Mouse (Mus musculus): ENCODE measurements around the gene Foxk1. TPM values are rescaled to one million over a fixed set of nuclear protein-coding genes. Genes with fewer than 3 reads are reported as not detected.

Foxk1 gene
- total RNA-seq, 1 experiment from 2014 or later: 11.7 TPM

GRCm38 (mm10) chr5:142416070-142416775 lies 14.9 kb downstream of the Foxk1 start:
- ATAC-seq (replicated peaks; ENCODE audit: low read depth, poor library complexity, severe bottlenecking): peak; percentile 53

GRCm38 (mm10) chr5:142417104-142417503 lies 15.8 kb downstream of the Foxk1 start:
- no peak for ATAC-seq (replicated peaks; ENCODE audit: low read depth, poor library complexity, severe bottlenecking)

- ATAC-seq (replicated peaks; ENCODE audit: low read depth, poor library complexity, severe bottlenecking): no peak
Observed at GRCm38 (mm10) chr5:142417876-142418275, 16.6 kb downstream of the Foxk1 start.

GRCm38 (mm10) chr5:142418419-142418818 lies 17.1 kb downstream of the Foxk1 start:
- ATAC-seq (replicated peaks; ENCODE audit: low read depth, poor library complexity, severe bottlenecking): 0 out of 2 replicates have a peak, but pooled peaks have one; percentile 27

GRCm38 (mm10) chr5:142420317-142420716 lies 19.0 kb downstream of the Foxk1 start:
- ATAC-seq (replicated peaks; ENCODE audit: low read depth, poor library complexity, severe bottlenecking): no peak

- no peak for ATAC-seq (replicated peaks; ENCODE audit: low read depth, poor library complexity, severe bottlenecking)
Observed at GRCm38 (mm10) chr5:142420920-142421319, 19.6 kb downstream of the Foxk1 start.

GRCm38 (mm10) chr5:142421886-142422285 lies 20.6 kb downstream of the Foxk1 start:
- ATAC-seq (replicated peaks; ENCODE audit: low read depth, poor library complexity, severe bottlenecking): no peak

- ATAC-seq (replicated peaks; ENCODE audit: low read depth, poor library complexity, severe bottlenecking): no peak
Observed at GRCm38 (mm10) chr5:142423141-142423540, 21.8 kb downstream of the Foxk1 start.

- no peak for ATAC-seq (replicated peaks; ENCODE audit: low read depth, poor library complexity, severe bottlenecking)
Observed at GRCm38 (mm10) chr5:142423701-142424100, 22.4 kb downstream of the Foxk1 start.

GRCm38 (mm10) chr5:142424627-142425349 lies 23.5 kb downstream of the Foxk1 start:
- ATAC-seq (replicated peaks; ENCODE audit: low read depth, poor library complexity, severe bottlenecking): peak; percentile 51

GRCm38 (mm10) chr5:142426476-142426875 lies 25.2 kb downstream of the Foxk1 start:
- ATAC-seq (replicated peaks; ENCODE audit: low read depth, poor library complexity, severe bottlenecking): no peak

GRCm38 (mm10) chr5:142427876-142428275 lies 26.6 kb downstream of the Foxk1 start:
- no peak for ATAC-seq (replicated peaks; ENCODE audit: low read depth, poor library complexity, severe bottlenecking)

GRCm38 (mm10) chr5:142428691-142429090 lies 27.4 kb downstream of the Foxk1 start:
- no peak for ATAC-seq (replicated peaks; ENCODE audit: low read depth, poor library complexity, severe bottlenecking)

GRCm38 (mm10) chr5:142431029-142431428 lies 29.7 kb downstream of the Foxk1 start:
- no peak for ATAC-seq (replicated peaks; ENCODE audit: low read depth, poor library complexity, severe bottlenecking)

- ATAC-seq (replicated peaks; ENCODE audit: low read depth, poor library complexity, severe bottlenecking): no peak
Observed at GRCm38 (mm10) chr5:142431811-142432434, 30.6 kb downstream of the Foxk1 start.

GRCm38 (mm10) chr5:142432695-142433094 lies 31.4 kb downstream of the Foxk1 start:
- no peak for ATAC-seq (replicated peaks; ENCODE audit: low read depth, poor library complexity, severe bottlenecking)

- no peak for ATAC-seq (replicated peaks; ENCODE audit: low read depth, poor library complexity, severe bottlenecking)
Observed at GRCm38 (mm10) chr5:142434052-142434451, 32.8 kb downstream of the Foxk1 start.

GRCm38 (mm10) chr5:142435736-142436135 lies 34.4 kb downstream of the Foxk1 start:
- ATAC-seq (replicated peaks; ENCODE audit: low read depth, poor library complexity, severe bottlenecking): no peak

- ATAC-seq (replicated peaks; ENCODE audit: low read depth, poor library complexity, severe bottlenecking): no peak
Observed at GRCm38 (mm10) chr5:142438380-142438938, 37.2 kb downstream of the Foxk1 start.

- peak; percentile 2 for ATAC-seq (replicated peaks; ENCODE audit: low read depth, poor library complexity, severe bottlenecking)
Observed at GRCm38 (mm10) chr5:142439911-142440432, 38.7 kb downstream of the Foxk1 start.
